Comparison of ENCODE assay signal across 19 mouse cellular contexts in genomic region chr5:117995372-117995901, GRCm38 (mm10). TPM values are rescaled to one million over a fixed set of nuclear protein-coding genes. Genes with fewer than 3 reads are reported as not detected.
DNase-seq lines count a peak whose midpoint lies in the region; TF ChIP-seq lines count a peak whose summit lies in the region.
"Had no signal": no experiment of that assay in that cellular context is flagged by ENCODE, and none has a peak within 500 bp of the region (broad histone marks: within the 10 kb centered on the region; RNA-seq: fewer than 3 reads in every experiment).

No protein-coding gene starts in this region.

- peaks cover 10% of the 10 kb centered on the region for H3K36me3 ChIP-seq in myocyte (ENCODE audit: control insufficient read depth, insufficient read depth)

- intact Hi-C loops in heart, postnatal 25 days (cut with DNase I) = no loop called here

- H3K4me3 ChIP-seq in myocyte = no peak overlapping the region
- H3K4me3 ChIP-seq: erythroblast, embryonic 14.5 days; limb, embryonic 10.5 days; liver, embryonic 13.5 days; lung, embryonic 15.5 days; midbrain, embryonic 13.5 days had no signal

- H3K4me2 ChIP-seq in myocyte (ENCODE audit: low read depth) = no peak overlapping the region
- H3K4me2 ChIP-seq: liver, embryonic 13.5 days; lung, embryonic 15.5 days; midbrain, embryonic 13.5 days had no signal

- no peaks in the 10 kb centered on the region for H3K79me2 ChIP-seq in myocyte (ENCODE audit: control insufficient read depth, insufficient read depth)

- peak; percentile 73 for DNase-seq in adrenal gland, adult 2 months
- no peak for DNase-seq in adrenal gland, postnatal 25 days
- DNase-seq in kidney, adult 8-10 months = peak; percentile 62 to 76
- DNase-seq in kidney, postnatal 4 days = no peak
- peak; percentile 53 to 56 for DNase-seq in cerebellum, postnatal 14 days
- DNase-seq in lung, postnatal 36 days = no peak
- DNase-seq in heart, postnatal 25 days (ENCODE audit: low spot score) = no peak
- DNase-seq: heart, adult 11 months; liver, embryonic 13.5 days; retina, postnatal 1 day; right cerebral cortex, postnatal 4 days; thymus, adult 18-20 months had no signal

- H3ac ChIP-seq in myocyte (ENCODE audit: control insufficient read depth, insufficient read length) = no peak overlapping the region

- H3K27me3 ChIP-seq in myocyte (ENCODE audit: control insufficient read depth, insufficient read depth, insufficient read length) = no peaks in the 10 kb centered on the region
- H3K27me3 ChIP-seq: liver, embryonic 13.5 days; lung, embryonic 15.5 days; midbrain, embryonic 13.5 days had no signal

- no peak for TF ChIP-seq POLR2A in myocyte (IDR thresholded peaks at IDR 0.05; ENCODE audit: insufficient read length, low read depth)

TF ChIP-seq in myocyte, 11 proteins besides CTCF, POLR2A, EP300 and RAD21:
- TF ChIP-seq SRF (IDR thresholded peaks at IDR 0.05; ENCODE audit: control insufficient read depth, insufficient read length, low read depth) = no peak
- peak; percentile 28 for TF ChIP-seq TCF3 (IDR thresholded peaks at IDR 0.05; ENCODE audit: insufficient read length, low read depth)
- TF ChIP-seq USF1 (IDR thresholded peaks at IDR 0.05; ENCODE audit: low read depth) = no peak
- TF ChIP-seq E2F4 (IDR thresholded peaks at IDR 0.05; ENCODE audit: insufficient read depth) = no peak
- no peak for TF ChIP-seq POLR2AphosphoS2 (IDR thresholded peaks at IDR 0.05; ENCODE audit: insufficient read length, low read depth)
- no peak for TF ChIP-seq CEBPB (IDR thresholded peaks at IDR 0.05; ENCODE audit: insufficient read depth, poor library complexity, severe bottlenecking)
- peak in 2 of 3 experiments; percentile 49 to 98 for TF ChIP-seq MYOD1 (IDR thresholded peaks at IDR 0.05; ENCODE audit: control insufficient read depth in 1 of 3, insufficient read length in 2 of 3, low read depth in 2 of 3)
- no peak for TF ChIP-seq MAX (IDR thresholded peaks at IDR 0.05; ENCODE audit: low read depth)
- no peak for TF ChIP-seq TCF12 (IDR thresholded peaks at IDR 0.05; ENCODE audit: insufficient read depth, poor library complexity, severe bottlenecking)
- no peak for TF ChIP-seq REST (IDR thresholded peaks at IDR 0.05; ENCODE audit: insufficient read depth, insufficient read length)
- TF ChIP-seq MYOG (IDR thresholded peaks at IDR 0.05; ENCODE audit: control insufficient read depth in 1 of 3, insufficient read depth in 1 of 3, insufficient read length in 2 of 3, low read depth in 2 of 3) = peak in 2 of 3 experiments; percentile 50 to 89
TF ChIP-seq in myocyte: peak in this region for 3.

RNA-seq across cellular contexts. Expression of gene Fbxo21, which starts 18.9 kb away (rescaled TPM):
- total RNA-seq in adrenal gland, adult 2 months (2021) = 10 to 100 TPM; 52.6 to 95.2 TPM
- polyA plus RNA-seq in adrenal gland, adult 2 months (2012; rRNA removed) = 93.6 and 106 TPM in 2 replicates
- 50.1 and 70.4 TPM in 2 replicates for total RNA-seq in adrenal gland, postnatal 25 days (2021)
- 9.9 TPM for polyA plus RNA-seq in myocyte (2012; fragmentation: generic; extraction: Trizol)
- 10 to 100 TPM; 38.2 to 44.9 TPM for total RNA-seq in heart, postnatal 25 days (2021)

RNA-seq across cellular contexts. Expression of gene Tesc, which starts 32.1 kb away (rescaled TPM):
- total RNA-seq in adrenal gland, adult 2 months (2021) = 100 to 1,000 TPM; 109 to 185 TPM
- 737 and 1,088 TPM in 2 replicates for polyA plus RNA-seq in adrenal gland, adult 2 months (2012; rRNA removed)
- total RNA-seq in adrenal gland, postnatal 25 days (2021) = 103 and 131 TPM in 2 replicates
- polyA plus RNA-seq in myocyte (2012; fragmentation: generic; extraction: Trizol) = 3.1 TPM
- 100 to 1,000 TPM; 192 to 217 TPM for total RNA-seq in heart, postnatal 25 days (2021)
- total RNA-seq: hematopoietic stem cell, adult 5-6 weeks; MEL had no signal

Comparison
In these comparisons a context has a peak if more than half of its experiments do, and no peak if none do; other contexts are left out.
1. DNase-seq: peak in adrenal gland, adult 2 months (single experiment), kidney, adult 8-10 months (2 of 2) and cerebellum, postnatal 14 days (2 of 2); none in adrenal gland, postnatal 25 days (single experiment), kidney, postnatal 4 days (0 of 2), lung, postnatal 36 days (single experiment) and heart, postnatal 25 days (single experiment).